Comparison of ENCODE assay signal across 25 mouse cellular contexts in the genomic region with DNA sequence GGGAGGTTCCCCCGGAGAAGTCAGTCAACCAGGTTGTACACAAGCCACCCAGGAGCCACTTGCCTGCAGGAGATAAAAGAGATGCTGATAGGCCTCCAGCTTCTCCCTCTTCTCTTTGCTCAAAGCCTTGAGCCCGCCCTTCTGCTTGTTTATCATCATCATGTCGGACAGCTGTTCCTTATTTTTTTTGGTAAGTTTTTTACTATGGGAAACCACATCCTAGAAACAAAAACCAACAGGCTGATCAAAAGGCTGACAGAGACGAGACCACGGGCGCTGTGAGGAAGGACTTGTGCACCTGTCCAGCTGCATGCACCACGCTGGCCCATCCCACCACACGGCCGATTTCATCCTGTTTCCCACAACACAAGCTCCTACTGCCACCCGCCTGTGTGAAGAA. TPM values are rescaled to one million over a fixed set of nuclear protein-coding genes. Genes with fewer than 3 reads are reported as not detected.
DNase-seq lines count a peak whose midpoint lies in the region; ATAC-seq and TF ChIP-seq lines count a peak whose summit lies in the region.
"Had no signal": no experiment of that assay in that cellular context is flagged by ENCODE, and none has a peak within 500 bp of the region (broad histone marks: within the 10 kb centered on the region; RNA-seq: fewer than 3 reads in every experiment).

No protein-coding gene starts in this region.

- H3K27ac ChIP-seq in MEL (ENCODE audit: control insufficient read depth, low read depth, low read length) = peak overlapping the region; percentile 24; the same call in 1 of the 2 replicates
- H3K27ac ChIP-seq: embryonic facial prominence, embryonic 10.5 days; embryonic facial prominence, embryonic 13.5 days; forebrain, embryonic 12.5 days; forebrain, embryonic 15.5 days; gastrocnemius, adult 2 months; hindbrain, embryonic 13.5 days; intestine, embryonic 15.5 days had no signal

- no peak for TF ChIP-seq CTCF in MEL (IDR thresholded peaks at IDR 0.05 in 2 of 3, conservative IDR thresholded peaks at IDR 0.05 in 1 of 3; ENCODE audit: control insufficient read depth in 1 of 3, insufficient read depth in 1 of 3, low read depth in 2 of 3, low read length in 3 of 3, poor library complexity in 1 of 3, severe bottlenecking in 1 of 3)

- H3K36me3 ChIP-seq in MEL (ENCODE audit: control insufficient read depth in 1 of 2, insufficient read depth in 2 of 2, low read length in 2 of 2) = peaks cover 0 to 7% of the 10 kb centered on the region in 2 experiments

- H3K9me3 ChIP-seq in MEL (replicated peaks; ENCODE audit: insufficient read depth, low read length) = no peaks in the 10 kb centered on the region
- H3K9me3 ChIP-seq: embryonic facial prominence, embryonic 10.5 days; embryonic facial prominence, embryonic 13.5 days; forebrain, embryonic 12.5 days; forebrain, embryonic 15.5 days; hindbrain, embryonic 13.5 days; intestine, embryonic 15.5 days had no signal

- 0 out of 2 replicates have a peak, but pooled peaks have one; percentile 21 for ATAC-seq in megakaryocyte progenitor cell, adult 5-6 weeks (replicated peaks; ENCODE audit: poor library complexity)
- ATAC-seq in frontal cortex, adult (ENCODE audit: low TSS enrichment) = no peak
- ATAC-seq: forebrain, embryonic 15.5 days; hindbrain, embryonic 16.5 days; intestine, embryonic 15.5 days had no signal

- no peaks in the 10 kb centered on the region for H3K79me2 ChIP-seq in MEL (ENCODE audit: control insufficient read depth, insufficient read depth, low read length, poor library complexity)

- TF ChIP-seq EP300 in MEL (IDR thresholded peaks at IDR 0.05; ENCODE audit: low read depth in 1 of 2, low read length in 2 of 2) = peak; percentile 31 to 36; a peak in 2 of 4 replicates

- H3K9ac ChIP-seq in MEL (ENCODE audit: control insufficient read depth, low read depth, low read length, poor library complexity, severe bottlenecking) = no peak overlapping the region
- H3K9ac ChIP-seq: embryonic facial prominence, embryonic 13.5 days; forebrain, embryonic 12.5 days; forebrain, embryonic 15.5 days; hindbrain, embryonic 13.5 days; intestine, embryonic 15.5 days had no signal

- peak; percentile 28 for DNase-seq in 416B (ENCODE audit: low read depth)
- DNase-seq in MEL (ENCODE audit: low read depth, low spot score) = peak; percentile 76
- DNase-seq in left cerebral cortex, postnatal 36 days (ENCODE audit: low spot score in 2 of 2) = no peak
- no peak for DNase-seq in thymus, postnatal 4 days
- DNase-seq: adrenal gland, adult 2 months; adrenal gland, postnatal 14 days; cerebellum, adult 11 months; cerebellum, adult 2 months; cerebellum, adult 9-11 months; cerebellum, postnatal 25 days; embryo, embryonic 11 days; gastrocnemius, adult 2 months; gastrocnemius, postnatal 14 days; heart, adult 11 months; heart, postnatal 14 days had no signal

- no peak overlapping the region for H3K4me3 ChIP-seq in MEL (ENCODE audit: control insufficient read depth in 1 of 2, insufficient read depth in 1 of 2, low read depth in 2 of 2, low read length in 2 of 2)
- H3K4me3 ChIP-seq: embryonic facial prominence, embryonic 10.5 days; embryonic facial prominence, embryonic 13.5 days; erythroblast, embryonic 14.5 days; forebrain, embryonic 12.5 days; forebrain, embryonic 15.5 days; gastrocnemius, adult 2 months; hindbrain, embryonic 13.5 days; intestine, embryonic 15.5 days had no signal

- TF ChIP-seq POLR2A in MEL (IDR thresholded peaks at IDR 0.05; ENCODE audit: control insufficient read depth in 1 of 2, insufficient read depth in 1 of 2, low read depth in 1 of 2, low read length in 2 of 2, poor library complexity in 1 of 2) = no peak

- TF ChIP-seq RAD21 in MEL (IDR thresholded peaks at IDR 0.05; ENCODE audit: low read depth, low read length) = no peak

- no peaks in the 10 kb centered on the region for H3K27me3 ChIP-seq in MEL (ENCODE audit: control insufficient read depth in 1 of 2, insufficient read depth in 2 of 2, low read length in 2 of 2)
- H3K27me3 ChIP-seq: embryonic facial prominence, embryonic 13.5 days; forebrain, embryonic 12.5 days; forebrain, embryonic 15.5 days; hindbrain, embryonic 13.5 days; intestine, embryonic 15.5 days had no signal

- H3K4me1 ChIP-seq in MEL (ENCODE audit: control insufficient read depth in 1 of 2, insufficient read depth in 2 of 2, low read length in 2 of 2) = peaks cover 5 to 10% of the 10 kb centered on the region in 2 experiments
- H3K4me1 ChIP-seq: embryonic facial prominence, embryonic 10.5 days; embryonic facial prominence, embryonic 13.5 days; forebrain, embryonic 12.5 days; forebrain, embryonic 15.5 days; hindbrain, embryonic 13.5 days; intestine, embryonic 15.5 days had no signal

- intact Hi-C loops in left cerebral cortex, postnatal 36 days (cut with DNase I) = no loop called here

TF ChIP-seq in MEL, 35 proteins besides CTCF, POLR2A, EP300 and RAD21:
- TF ChIP-seq MAZ (IDR thresholded peaks at IDR 0.05; ENCODE audit: low read depth, low read length) = peak; percentile 27; the same call in 1 of the 2 replicates
- TF ChIP-seq ETS1 (IDR thresholded peaks at IDR 0.05; ENCODE audit: low read depth, low read length) = peak; percentile 83
- TF ChIP-seq HCFC1 (IDR thresholded peaks at IDR 0.05; ENCODE audit: low read depth, low read length) = peak; percentile 32; the same call in 1 of the 2 replicates
- no peak for TF ChIP-seq BHLHE40 (IDR thresholded peaks at IDR 0.05; ENCODE audit: borderline replicate concordance, low read depth, low read length)
- peak; percentile 62 for TF ChIP-seq MXI1 (IDR thresholded peaks at IDR 0.05; ENCODE audit: low read depth, low read length)
- peak; percentile 66 for TF ChIP-seq GATA1 (IDR thresholded peaks at IDR 0.05; ENCODE audit: low read depth, low read length)
- no peak for TF ChIP-seq SMC3 (IDR thresholded peaks at IDR 0.05; ENCODE audit: low read depth, low read length)
- TF ChIP-seq CHD2 (IDR thresholded peaks at IDR 0.05; ENCODE audit: low read length) = no peak
- TF ChIP-seq GABPA (IDR thresholded peaks at IDR 0.05; ENCODE audit: low read depth, low read length) = no peak
- TF ChIP-seq RCOR1 (IDR thresholded peaks at IDR 0.05; ENCODE audit: low read depth, low read length) = peak; percentile 33
- no peak for TF ChIP-seq NELFE (IDR thresholded peaks at IDR 0.05; ENCODE audit: low read depth, low read length)
- TF ChIP-seq NRF1 (IDR thresholded peaks at IDR 0.05; ENCODE audit: insufficient read depth, low read depth, low read length, poor library complexity, severe bottlenecking) = no peak
- no peak for TF ChIP-seq MYB (IDR thresholded peaks at IDR 0.05; ENCODE audit: low read depth, low read length)
- no peak for TF ChIP-seq JUND (IDR thresholded peaks at IDR 0.05; ENCODE audit: low read depth, low read length)
- no peak; the same call in 1 of the 2 replicates for TF ChIP-seq MAX (IDR thresholded peaks at IDR 0.05; ENCODE audit: low read length)
- no peak; the same call in 1 of the 2 replicates for TF ChIP-seq TAL1 (IDR thresholded peaks at IDR 0.05; ENCODE audit: low read length)
- TF ChIP-seq SIN3A (IDR thresholded peaks at IDR 0.05; ENCODE audit: low read length) = peak; percentile 84
- no peak for TF ChIP-seq USF2 (IDR thresholded peaks at IDR 0.05; ENCODE audit: borderline replicate concordance in 1 of 2, insufficient read depth in 1 of 2, low read depth in 1 of 2, low read length in 2 of 2)
- no peak for TF ChIP-seq UBTF (IDR thresholded peaks at IDR 0.05; ENCODE audit: borderline replicate concordance, insufficient read depth, low read depth, low read length)
- TF ChIP-seq MYC (IDR thresholded peaks at IDR 0.05; ENCODE audit: low read depth, low read length) = 0 out of 2 replicates have a peak, but pooled peaks have one; percentile 29
- TF ChIP-seq TCF12 (IDR thresholded peaks at IDR 0.05; ENCODE audit: low read depth, low read length) = peak; percentile 50; the same call in 1 of the 2 replicates
- 0 out of 2 replicates have a peak, but pooled peaks have one; percentile 60 for TF ChIP-seq CHD1 (IDR thresholded peaks at IDR 0.05; ENCODE audit: low read depth, low read length)
- no peak for TF ChIP-seq ELF1 (IDR thresholded peaks at IDR 0.05; ENCODE audit: low read depth, low read length)
- no peak for TF ChIP-seq MEF2A (IDR thresholded peaks at IDR 0.05; ENCODE audit: extremely low read depth, insufficient replicate concordance, low read depth, low read length, poor library complexity, severe bottlenecking)
- no peak for TF ChIP-seq E2F4 (IDR thresholded peaks at IDR 0.05; ENCODE audit: borderline replicate concordance, low read depth, low read length)
- no peak for TF ChIP-seq ZMIZ1 (IDR thresholded peaks at IDR 0.05; ENCODE audit: low read depth, low read length)
- peak; percentile 86 for TF ChIP-seq ZNF384 (IDR thresholded peaks at IDR 0.05; ENCODE audit: low read depth, low read length)
- TF ChIP-seq TBP (IDR thresholded peaks at IDR 0.05; ENCODE audit: low read depth, low read length) = no peak
- no peak for TF ChIP-seq KAT2A (conservative IDR thresholded peaks at IDR 0.05; ENCODE audit: low read depth, low read length)
- no peak for TF ChIP-seq USF1 (IDR thresholded peaks at IDR 0.05; ENCODE audit: low read depth, low read length)
- TF ChIP-seq ZC3H11A (IDR thresholded peaks at IDR 0.05; ENCODE audit: low read depth, low read length) = no peak
- no peak for TF ChIP-seq MAFK (IDR thresholded peaks at IDR 0.05; ENCODE audit: borderline replicate concordance, low read depth, low read length)
- no peak for TF ChIP-seq POLR2AphosphoS2 (IDR thresholded peaks at IDR 0.05; ENCODE audit: low read length)
- peak; percentile 50; the same call in 1 of the 2 replicates for TF ChIP-seq ZKSCAN1 (IDR thresholded peaks at IDR 0.05; ENCODE audit: low read depth, low read length)
- TF ChIP-seq POLR2AphosphoS5 (IDR thresholded peaks at IDR 0.05; ENCODE audit: borderline replicate concordance, low read depth, low read length) = no peak

RNA-seq across cellular contexts. Expression of a gene that starts 47.5 kb away (rescaled TPM):
- total RNA-seq in MEL (2012; rRNA removed) = 4.2 and 5.0 TPM in 2 replicates
- 10 to 100 TPM in 1 of 2 experiments, not detected in 1; 15.8 TPM for polyA plus RNA-seq in MEL (2012; ENCODE audit: insufficient read depth in 1 of 2, insufficient read length in 2 of 2, low read depth in 1 of 2, low replicate concordance in 2 of 2, missing spikeins in 1 of 2)
- total RNA-seq in megakaryocyte progenitor cell, adult 5-6 weeks (2015) = 18.3 and 26.9 TPM in 2 replicates
- 5.6 and 16.3 TPM in 2 replicates for total RNA-seq in megakaryocyte progenitor cell, adult 5-6 weeks (2017)
- total RNA-seq in left cerebral cortex, postnatal 36 days (2021) = 10 to 100 TPM; 12.1 to 15.7 TPM

Comparison
In these comparisons a context has a peak if more than half of its experiments do, and no peak if none do; other contexts are left out.
1. DNase-seq: peak in 416B (single experiment) and MEL (single experiment); none in left cerebral cortex, postnatal 36 days (0 of 2) and thymus, postnatal 4 days (single experiment).